Mouse (Mus musculus) cortical plate, adult 2 months (tissue): ENCODE data around the gene Gm26938.

Source experiments
- CTCF ChIP-seq: fragments of 200-500 bp; IDR thresholded peaks from 2 replicates; pipeline ENCODE4 v1.5.1; 2011; ENCODE audit warnings: mild to moderate bottlenecking, control low read depth, low read length; ENCODE audit not compliant: insufficient read depth; ENCODE audit errors: extremely low read depth
- POLR2A ChIP-seq: fragments of 200-500 bp; IDR thresholded peaks from 2 replicates; pipeline ENCODE4 v1.6.1; 2011; ENCODE audit warnings: mild to moderate bottlenecking, low read length, control low read depth; ENCODE audit not compliant: insufficient read depth; ENCODE audit errors: extremely low read depth

GRCm38 (mm10) chr5:139860328-139861104 is 34.3 kb upstream of the Gm26938 start:
- no peak for TF ChIP-seq CTCF
- no peak for TF ChIP-seq POLR2A
